Mouse (Mus musculus): ENCODE measurements around the gene Pde7b.
A peak's percentile ranks its signal among the peaks of the same experiment; 100 is the strongest.

Pde7b gene

DNA sequence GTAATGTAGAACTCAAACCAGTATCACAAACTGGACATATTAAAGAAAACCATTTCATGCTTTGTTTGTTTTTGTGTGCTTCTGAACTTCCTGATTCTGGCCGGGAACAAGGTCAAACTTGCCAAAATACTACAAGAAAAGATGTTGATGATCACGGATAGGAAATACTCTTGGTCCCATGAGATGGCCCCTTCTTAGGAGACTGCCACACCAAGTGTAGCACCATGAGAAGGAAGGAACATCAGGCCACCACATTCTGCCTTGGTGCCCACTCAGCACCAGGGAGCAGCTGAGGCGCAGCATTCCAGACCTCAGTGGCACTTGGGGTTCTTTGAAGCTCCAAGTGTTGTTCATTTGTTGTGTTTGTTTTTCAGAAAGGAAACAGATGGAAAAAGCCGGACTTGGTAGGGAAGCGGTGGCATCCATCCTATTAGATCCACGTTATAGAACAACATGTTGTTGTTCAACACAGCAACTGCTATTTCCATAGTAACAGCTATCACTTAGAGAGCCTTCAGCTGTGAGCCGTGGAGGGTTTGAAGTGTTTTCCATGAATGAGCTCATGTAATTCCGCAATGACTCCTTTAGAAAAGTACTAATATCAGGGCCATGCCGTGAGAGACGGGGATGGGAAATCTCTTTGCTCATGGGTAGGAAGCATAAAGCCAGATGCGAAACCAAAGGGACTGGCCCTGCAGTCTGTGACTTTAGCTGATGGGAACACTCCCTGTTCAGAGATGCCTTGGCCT is 232.5 kb downstream of the Pde7b start:
- no peak for DNase-seq

DNA sequence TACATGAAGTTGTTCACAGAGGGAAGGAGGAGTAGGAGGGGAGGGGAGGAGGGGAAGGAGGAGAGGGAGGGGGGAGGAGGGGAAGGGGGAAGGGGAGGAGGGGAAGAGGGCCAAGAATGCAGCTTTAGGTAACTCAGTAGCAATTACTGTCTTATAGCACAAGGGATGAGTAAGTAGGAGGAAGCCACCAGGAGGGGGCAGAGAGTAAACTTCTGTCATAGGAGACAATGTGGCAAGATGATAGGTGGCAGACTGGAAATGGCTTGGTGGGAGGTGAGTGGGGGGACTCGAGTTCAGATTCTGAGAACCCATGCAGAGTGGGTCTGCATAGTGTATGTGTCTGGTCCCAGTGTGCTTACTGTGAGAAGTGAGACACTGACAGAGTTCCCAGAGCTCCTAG is 234.1 kb downstream of the Pde7b start:
- DNase-seq, result peak; percentile 25

DNA sequence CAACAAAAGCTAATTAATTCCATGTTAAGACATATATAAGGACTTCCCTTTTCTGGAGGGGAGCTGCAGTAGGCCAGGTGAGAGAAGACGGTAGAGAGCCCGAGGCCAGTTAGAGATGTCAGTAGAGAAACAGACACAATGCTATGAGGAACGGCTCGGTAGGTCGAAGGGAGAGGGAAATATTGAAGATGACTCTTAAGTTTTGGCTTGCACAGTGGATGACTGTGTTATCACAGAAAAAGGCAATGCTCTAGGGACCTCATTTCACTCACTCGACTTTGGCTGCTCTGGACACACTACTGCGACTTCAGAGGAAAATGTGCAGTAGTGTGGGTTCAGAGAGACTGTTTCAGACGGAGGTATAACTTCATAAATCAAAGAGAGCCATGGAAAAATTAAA is 234.6 kb downstream of the Pde7b start:
- no peak for DNase-seq

DNA sequence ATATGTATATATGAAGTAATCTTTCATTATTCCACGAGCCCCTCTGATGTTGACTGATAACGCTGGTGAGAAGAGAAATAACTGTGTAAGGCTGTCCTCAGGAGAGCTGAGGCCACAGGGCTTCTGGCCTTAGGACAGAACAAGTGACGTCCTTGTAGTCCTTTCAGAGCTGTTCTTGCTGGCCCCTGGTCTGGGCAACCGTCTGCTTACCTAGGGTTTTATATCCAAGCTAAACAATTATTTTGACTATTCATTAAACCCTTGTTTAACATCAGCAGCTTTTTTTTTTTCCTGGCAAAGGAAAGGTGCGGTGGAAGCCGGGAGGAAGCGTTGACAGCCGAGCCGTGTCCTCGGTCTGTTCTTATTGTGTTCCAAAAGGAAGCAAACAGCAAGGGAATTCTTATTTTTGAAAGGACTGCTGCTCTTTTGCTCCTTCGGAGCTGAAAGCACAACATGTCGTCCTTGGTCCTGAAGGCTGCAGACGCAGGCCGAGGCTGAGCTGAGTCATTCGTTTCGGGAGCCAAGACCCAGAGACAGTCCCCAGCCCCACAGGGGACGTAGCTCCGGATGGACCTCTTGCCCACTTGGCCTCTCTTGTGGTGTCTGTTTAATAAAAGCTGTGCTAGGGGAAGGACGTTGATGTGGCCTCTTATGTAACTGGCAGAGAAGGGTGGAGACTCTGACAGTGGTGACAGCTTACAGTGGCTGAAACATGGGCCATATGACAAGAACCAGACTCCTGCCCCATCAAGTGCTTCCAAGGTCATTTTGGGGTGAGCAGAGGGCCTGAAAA is 238.2 kb downstream of the Pde7b start:
- DNase-seq, result no peak

DNA sequence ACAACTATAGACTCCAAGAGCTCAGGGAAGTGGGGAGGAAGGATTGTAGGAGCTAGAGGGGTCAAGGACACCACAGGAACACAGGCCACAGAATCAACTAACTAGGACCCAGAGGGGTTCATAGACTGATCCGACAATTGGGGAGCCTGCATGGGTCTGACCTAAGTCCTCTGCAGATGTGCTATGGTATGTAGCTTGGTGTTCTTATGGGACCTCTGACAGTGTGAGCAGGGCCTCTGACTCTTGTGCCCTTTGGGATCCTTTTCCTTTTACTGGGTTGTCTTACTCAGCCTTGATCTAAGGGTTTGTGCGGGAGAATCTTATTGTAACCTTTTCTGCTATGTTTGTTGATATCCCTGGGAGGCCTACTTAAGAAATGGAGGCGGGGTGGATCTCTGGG is 239.1 kb downstream of the Pde7b start:
- DNase-seq, result no peak

DNA sequence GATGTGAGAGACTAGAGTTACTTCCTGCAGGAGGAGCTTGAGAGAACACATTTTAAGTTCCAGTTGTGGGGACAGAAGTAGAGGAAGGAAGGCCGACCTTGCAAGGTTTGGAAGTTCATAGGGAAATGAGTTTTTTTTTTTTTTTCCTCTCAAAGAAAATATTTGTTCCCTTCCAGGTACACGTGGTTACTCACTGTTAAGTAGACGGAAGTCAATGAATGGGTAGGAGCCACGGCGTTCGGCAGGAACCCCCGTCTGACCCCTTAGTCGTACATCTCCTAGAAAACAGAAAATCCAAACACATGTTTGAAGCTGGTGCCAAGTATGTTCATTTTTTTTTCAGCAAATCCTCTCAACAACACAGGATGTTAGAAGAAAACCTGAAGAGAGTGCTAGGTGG is 245.4 kb downstream of the Pde7b start:
- no peak for DNase-seq

DNA sequence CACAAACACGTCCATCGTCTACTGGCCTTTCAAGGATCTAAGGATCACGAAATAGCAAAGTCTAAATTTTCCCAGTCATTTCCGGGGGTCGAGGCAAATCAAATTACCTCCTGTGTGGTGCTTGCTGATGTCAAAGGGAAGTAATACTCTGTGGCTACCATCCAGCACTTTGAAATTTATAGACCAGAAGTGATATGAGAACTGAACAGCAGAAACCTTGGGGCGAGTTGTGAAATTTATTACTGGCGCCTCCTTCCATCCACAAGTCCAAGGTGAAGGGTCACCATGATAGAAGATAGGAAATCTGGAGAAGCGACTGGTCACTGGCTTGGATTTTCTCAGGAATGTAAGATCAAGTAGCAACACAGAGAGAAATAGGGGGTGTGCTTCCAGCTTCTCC is 246.4 kb downstream of the Pde7b start:
- DNase-seq, result no peak

DNA sequence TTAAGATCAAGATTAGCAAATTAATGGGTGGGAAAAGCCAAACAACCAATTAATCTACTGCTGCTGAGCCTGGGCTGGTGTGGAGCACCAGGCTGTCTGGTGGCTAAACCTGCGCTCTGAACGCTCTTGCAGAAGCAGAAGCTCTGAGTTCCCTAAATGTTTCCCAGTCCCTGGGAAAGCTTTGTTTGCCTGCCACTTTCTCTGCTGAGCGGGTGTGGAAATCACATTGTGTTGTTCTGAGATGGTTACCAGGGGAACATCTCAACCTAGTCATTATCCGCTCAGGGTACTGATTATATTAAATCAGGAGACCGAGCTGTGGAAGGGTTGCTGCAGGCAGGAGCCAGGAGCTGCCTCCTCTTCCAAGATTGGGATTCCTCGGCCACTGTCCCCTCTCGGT is 250.0 kb downstream of the Pde7b start:
- peak; percentile 32 for DNase-seq

DNA sequence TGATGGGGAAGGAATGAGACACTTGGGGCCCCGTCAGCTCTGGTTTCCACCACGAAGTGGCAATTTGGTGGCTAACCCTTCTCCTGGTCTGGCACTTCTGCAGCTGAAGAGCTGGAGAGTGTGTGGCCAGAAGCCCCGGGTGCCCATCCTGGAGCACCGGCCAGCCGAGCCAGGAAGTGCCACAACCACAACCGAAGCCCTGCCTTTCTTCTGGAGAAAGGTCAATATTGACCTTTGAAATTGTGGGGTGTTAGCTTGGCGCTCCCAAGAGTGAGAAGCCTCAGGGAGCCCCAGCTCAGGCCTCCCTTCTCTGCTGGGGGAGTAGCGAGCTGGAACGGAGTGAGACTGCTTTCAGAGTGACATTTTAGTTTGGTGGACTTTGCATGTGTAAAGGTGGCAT is 250.8 kb downstream of the Pde7b start:
- no peak for DNase-seq

DNA sequence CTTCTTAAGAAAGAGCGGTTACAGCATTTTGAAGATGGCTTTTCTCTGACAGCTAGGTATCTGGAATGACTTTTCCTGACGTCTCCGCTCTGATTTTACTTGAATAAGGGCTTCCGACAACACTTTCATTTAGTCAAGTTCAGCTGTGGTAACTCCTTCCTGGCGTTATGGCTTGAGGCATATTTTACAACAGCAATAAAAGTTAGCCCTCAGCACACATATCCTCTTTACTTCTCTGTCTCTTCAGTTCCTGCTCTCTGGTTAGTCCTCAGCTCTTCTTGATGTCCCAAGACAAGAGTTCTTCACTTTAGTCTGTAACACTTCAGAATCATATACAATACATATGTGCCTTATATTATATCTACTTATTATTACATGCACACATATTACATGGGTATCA is 251.4 kb downstream of the Pde7b start:
- DNase-seq, result no peak

DNA sequence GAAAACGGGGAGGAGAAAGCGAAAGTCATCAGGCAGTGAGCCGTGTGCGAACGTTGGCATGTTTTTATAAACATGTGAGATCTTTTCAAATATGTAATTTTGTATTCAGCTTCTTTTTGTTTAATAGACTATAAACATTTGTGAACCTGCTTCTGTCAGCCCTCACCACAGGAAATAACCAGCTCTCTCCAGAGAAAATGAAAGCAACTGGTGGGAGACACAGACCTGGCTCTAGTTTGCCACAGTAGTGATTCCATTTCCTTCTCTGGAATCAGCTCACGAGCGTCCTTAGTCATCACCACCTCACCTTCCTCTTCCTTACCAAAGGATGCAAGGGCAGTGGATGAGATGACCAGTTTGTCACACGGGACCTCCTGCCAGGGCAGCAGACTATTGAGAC is 252.9 kb downstream of the Pde7b start:
- DNase-seq, result no peak

DNA sequence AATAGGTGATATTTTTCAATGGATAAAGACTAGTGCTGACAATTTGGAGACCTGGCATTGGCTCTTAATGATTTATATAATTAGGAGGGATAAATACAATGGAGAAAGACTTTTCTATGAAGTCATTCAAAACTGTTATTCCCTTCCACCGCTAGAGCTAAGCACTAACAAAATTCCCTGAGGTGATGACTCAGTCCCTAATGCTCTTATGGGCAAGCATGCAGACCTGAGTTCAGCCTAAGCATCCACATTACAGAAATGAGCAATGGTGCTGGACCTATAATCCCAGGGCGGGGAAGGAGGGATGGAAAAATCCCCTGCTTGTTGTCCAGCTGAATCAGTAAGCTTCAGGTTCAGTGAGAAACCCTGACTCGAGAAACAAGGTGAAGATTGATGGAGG is 260.2 kb downstream of the Pde7b start:
- no peak for DNase-seq

DNA sequence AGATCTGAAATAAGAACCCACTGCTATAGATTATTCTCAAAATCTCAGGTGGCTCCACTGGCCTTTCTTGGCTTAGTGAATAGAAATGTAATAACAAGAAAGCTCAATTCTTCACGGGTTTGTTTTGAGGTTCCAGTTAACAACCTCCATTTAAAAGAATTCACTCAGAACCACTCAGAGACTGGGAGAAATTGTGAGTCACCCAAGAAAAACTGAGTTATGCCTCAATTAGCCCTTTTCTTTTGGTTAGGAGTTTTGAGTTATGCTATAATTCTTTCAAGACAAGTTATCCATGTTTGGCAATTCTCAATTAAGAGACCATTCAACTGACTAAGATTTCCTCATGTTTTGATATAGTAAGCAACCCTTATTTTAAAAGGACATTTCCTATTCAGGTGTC is 260.9 kb downstream of the Pde7b start:
- no peak for DNase-seq

DNA sequence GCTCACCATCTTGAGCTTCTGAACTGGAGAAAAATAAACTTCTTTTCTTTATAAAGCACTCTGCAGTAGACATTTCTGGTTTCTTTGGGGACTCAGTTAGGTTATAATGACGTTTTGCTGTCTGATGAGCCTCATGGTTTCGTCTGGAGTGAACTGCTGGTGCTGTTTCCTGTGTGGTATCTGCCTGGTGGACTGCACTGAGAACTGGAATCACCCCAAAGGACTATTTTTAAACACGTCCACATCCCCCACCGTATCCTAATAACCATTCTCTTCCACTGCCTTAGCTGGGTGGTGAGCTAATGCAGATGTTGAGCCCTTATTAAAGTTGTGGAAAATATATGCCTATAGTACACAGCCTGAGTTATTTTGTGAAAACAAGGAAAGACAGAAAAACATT is 262.3 kb downstream of the Pde7b start:
- DNase-seq, result no peak

DNA sequence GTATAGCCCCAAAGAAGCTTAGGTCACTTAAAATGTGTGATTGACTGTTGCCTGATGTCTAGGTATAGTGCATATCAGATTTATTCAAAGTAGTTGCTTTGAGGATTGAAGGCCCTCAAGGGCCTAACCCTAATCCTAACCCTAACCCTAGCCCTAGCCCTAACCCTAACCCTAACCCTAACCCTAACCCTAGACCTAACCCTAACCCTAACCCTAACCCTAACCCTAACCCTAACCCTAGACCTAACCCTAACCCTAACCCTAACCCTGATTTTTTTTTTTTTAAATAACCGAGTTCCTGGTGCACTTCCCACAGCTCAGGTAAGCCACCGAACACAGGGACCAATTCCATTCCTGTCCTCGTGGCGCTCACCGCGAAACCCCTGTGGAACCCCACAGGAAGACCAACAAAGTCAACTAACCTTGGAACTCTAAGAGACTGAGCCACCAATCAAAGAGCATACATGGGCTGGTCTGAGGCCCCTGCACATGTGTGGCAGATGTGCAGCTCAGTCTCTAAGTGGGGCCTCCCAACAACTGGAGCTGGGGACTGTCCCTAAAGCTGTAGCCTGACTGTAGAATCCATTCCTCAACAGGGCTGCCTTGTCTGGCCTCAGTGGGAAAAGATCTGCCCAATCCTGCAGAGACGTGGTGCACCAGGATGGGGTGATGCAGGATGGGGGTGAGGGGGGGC is 265.1 kb downstream of the Pde7b start:
- no peak for DNase-seq

DNA sequence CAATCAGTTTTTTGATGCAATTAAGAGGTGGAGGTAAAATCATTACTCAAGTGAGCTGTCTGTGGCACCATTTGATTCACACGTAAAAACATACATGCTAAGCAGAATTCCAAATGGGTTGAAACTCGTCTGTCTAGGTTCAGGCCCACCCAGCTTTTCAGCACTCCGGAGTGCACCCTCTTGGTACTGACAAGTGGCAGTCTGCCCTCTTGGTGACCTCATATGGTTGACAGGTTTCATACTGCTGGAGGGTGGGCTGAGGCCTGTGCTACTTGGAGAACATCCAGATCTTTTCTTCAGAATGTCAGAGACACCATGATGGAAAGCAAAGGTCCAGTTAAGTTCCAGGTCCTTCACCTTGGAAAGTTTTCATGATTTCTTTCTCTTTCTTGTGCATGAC is 265.7 kb downstream of the Pde7b start:
- no peak for DNase-seq

DNA sequence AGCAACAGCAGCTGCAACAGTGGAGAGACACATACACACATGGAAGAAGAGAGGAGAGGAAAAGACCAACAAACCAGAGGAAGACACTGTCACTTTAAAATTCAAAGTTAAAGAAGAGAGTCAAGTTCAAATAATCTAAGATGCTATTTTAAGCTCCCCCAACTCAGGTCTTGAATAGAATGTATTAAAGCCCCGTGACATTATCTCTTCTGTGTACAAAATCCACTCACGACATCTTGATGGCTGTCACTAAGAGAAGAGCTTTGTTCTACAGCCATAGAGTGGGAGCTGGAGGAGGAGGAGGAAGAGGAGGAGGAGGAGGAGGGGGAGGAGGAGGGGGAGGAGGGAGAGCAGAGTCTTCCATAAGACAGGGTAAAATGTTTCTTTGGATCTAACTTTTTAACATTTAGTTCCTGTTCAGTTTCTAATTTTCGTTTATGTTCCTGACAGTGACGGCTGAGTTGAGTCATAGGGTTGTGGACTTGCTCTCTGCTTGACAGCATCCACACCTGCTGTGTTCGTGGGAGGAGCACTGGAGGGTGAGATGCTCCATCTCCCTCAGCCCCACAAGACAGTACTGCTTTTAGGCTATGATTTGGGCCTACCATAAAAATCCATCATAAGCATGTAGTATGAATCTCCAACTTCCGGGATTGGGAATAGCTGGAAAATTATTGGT is 270.4 kb downstream of the Pde7b start:
- no peak for DNase-seq

DNA sequence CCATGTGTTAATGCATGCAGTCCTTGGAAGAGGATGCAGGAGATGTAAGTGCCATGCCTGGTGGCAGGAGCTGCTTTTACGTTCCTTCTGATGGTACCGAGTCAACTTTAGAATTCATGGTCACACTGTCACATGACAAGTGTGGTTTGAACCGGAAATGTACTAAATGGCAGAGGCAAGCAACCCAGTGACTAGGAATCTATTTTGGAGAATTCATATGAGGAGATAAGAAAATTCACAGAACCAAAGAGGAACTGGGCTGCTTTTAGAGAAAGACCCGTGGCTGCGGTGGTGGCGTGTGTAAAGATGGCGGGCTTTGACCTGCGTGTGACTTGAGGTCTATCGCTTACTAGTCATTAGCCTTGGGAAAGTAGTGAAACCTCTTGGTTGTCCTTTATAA is 287.4 kb downstream of the Pde7b start:
- DNase-seq, result no peak

DNA sequence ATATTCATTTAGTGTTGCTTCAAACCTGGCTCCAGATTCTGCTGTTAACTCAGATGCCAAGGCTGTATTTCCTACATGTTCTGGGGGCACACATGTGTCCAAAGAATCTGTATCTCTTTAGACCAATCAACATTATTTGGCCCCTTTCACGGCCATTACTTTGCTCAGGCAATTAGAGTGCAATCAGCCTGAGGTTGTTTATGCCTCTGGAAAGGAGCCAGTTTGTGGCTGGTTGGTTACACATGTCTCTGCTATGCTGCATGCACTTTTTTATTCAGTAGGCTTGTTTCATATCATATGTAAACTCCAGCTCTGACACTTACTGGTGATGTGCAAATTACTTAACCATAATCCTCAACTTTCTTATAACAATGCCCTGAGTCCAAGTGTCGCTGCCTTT is 287.9 kb downstream of the Pde7b start:
- peak; percentile 40 for DNase-seq

DNA sequence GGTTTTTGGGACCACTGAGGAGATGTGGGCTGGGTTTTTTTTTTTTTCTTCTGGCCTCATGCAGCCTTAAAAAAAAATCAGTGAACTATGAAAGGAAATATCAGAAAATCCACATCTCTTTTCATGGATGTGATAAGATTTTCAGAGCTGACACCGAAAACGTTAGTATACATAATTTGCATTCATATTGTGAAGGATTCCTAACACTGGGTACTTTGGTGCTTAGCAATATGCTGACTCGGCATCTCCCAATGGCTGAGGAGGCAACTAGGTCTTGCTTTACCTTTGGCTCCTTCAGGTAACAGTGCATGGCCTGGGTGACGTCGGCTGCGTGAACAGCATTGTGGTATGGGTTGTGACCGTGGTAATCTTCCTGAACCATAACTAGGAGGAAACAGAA is 289.0 kb downstream of the Pde7b start:
- DNase-seq, result no peak

DNA sequence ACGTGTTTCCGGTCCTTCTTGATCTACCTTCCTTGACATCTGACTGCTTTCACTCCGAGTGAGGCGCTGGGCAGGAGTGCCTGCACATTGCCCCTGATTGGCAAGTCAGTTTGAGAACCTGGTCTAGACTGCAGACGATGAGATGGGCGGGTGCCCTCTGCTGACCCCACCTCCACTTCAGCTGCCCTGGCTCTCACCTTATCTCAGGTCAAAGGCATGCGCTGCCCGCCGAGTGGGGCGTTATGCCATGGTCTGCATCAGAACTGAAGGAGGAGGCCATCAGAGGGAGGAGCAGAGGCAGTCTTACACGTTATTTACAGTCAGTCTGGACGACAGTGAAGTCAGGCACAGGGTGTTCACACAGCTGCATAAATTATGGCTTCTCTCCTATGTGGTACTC is 293.5 kb downstream of the Pde7b start:
- no peak for DNase-seq

DNA sequence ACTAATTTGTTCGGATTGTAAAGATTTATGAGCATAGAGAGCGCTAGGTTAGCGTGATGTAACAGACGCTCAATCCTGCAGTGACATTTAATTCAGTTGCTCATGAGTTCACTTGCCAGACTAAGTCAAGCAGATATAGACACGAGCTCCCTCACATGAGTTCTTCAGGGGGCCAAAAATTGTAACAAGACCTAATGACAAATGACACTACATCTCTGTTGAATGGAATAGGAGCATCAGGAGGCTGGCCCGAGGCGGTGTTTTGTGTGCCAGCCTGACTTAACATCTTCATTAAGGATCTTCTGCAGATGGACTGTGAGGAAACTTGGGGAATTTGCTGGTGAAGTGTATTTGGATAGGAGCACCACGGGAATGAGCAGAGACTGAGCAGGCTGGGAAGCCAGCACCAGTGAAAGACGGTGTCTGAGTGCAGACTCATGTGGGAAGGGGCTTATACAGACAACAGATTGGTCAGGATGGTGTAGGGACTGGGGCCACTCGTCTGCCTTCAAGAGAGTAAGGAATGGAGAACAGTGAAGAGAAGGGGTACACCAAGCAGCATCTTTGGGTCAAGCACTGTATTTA is 303.5 kb downstream of the Pde7b start:
- peak; percentile 82 for DNase-seq

DNA sequence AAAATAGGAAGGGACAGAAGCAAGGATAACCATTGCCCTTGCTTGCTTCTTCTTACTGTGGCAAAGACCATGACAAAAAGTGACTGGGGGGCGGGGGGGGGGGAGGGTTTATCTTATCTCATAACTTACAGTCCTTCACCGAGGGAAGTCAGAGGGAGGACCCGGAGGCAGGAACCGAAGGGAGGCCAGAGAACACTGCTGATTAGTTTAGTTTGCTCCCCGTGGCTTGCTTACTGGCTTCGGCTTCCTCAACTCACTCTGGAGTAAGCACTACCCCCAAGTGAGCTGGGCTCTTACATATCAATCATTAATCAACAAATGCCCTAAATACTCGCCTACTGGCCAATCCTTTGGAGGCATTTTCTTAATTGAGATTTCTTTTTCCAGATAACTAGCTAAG is 304.6 kb downstream of the Pde7b start:
- no peak for DNase-seq

Data from retina, postnatal 1 day (tissue).